Mouse (Mus musculus) large intestine, adult 2 months (tissue): Measurements from ENCODE around the gene Kantr. TPM values are rescaled to one million over a fixed set of nuclear protein-coding genes. Genes with fewer than 3 reads are reported as not detected.
"Not testable (repeated sequence)": the region's sequence is repeated elsewhere in the genome, so short reads cannot be mapped to it uniquely, and the experiment has no call there.

Experiments
- DNase-seq: peaks from one replicate; pipeline ENCODE4 v3.0.0-alpha.2; 2012; ENCODE audit warnings: low read depth, low spot score
- WGBS: fragments of 180-500 bp; shearing (Covaris S2); methylation state at CpG from one replicate; pipeline ENCODE4 v1.1.7; 2018; 5-methylcytosine and 5-hydroxymethylcytosine counted together
- polyA plus RNA-seq: library from polyadenylated mRNA; depleted of rRNA; stranded (reverse); fragments of >200 nt; gene quantifications from 2 replicates; pipeline ENCODE4 v1.2.3, GENCODE M21; 2012; rRNA removed

The Kantr gene
- 1.3 and 3.0 TPM in 2 replicates for polyA plus RNA-seq

- WGBS = 23% methylated on average over 29 of the region's 29 CpGs
- peak; percentile 66 for DNase-seq
Observed at GRCm38 (mm10) chrX:152326996-152327688, at the start of gene Kantr. Kantr (minus strand) TSS chrX:152327495.

- no peak for DNase-seq
- 23% methylated on average over 22 of the region's 24 CpGs for WGBS
Observed at GRCm38 (mm10) chrX:152368397-152369273, 41.3 kb upstream of the Kantr start, which contains the start of gene Gpr173. Gpr173 (minus strand) TSS chrX:152368704.

- 42% methylated on average over 4 of the region's 4 CpGs for WGBS
Observed at GRCm38 (mm10) chrX:152368054-152368396, 40.7 kb upstream of the Kantr start.

GRCm38 (mm10) chrX:152366418-152366817 lies 39.1 kb upstream of the Kantr start:
- no peak for DNase-seq
- 41% methylated on average over 2 of the region's 2 CpGs for WGBS

More at GRCm38 (mm10) chrX:152368054-152368396, 40.7 kb upstream of the Kantr start:
- no peak for DNase-seq

GRCm38 (mm10) chrX:152352553-152353153 lies 25.4 kb upstream of the Kantr start:
- DNase-seq = no peak
- WGBS = 16% methylated on average over 5 of the region's 5 CpGs

GRCm38 (mm10) chrX:152347041-152347440 lies 19.7 kb upstream of the Kantr start:
- 95% methylated on average over 14 of the region's 14 CpGs for WGBS
- no peak for DNase-seq

- no peak for DNase-seq
- WGBS = 89% methylated on average over 15 of the region's 15 CpGs
Observed at GRCm38 (mm10) chrX:152346587-152346986, 19.3 kb upstream of the Kantr start.

GRCm38 (mm10) chrX:152342903-152343302 lies 15.6 kb upstream of the Kantr start:
- 26% methylated on average over 6 of the region's 6 CpGs for WGBS
- DNase-seq = no peak

- 6% methylated on average over 26 of the region's 27 CpGs for WGBS
- DNase-seq = no peak
Observed at GRCm38 (mm10) chrX:152342358-152342901, 15.1 kb upstream of the Kantr start, which contains the start of gene Tspyl2. Tspyl2 (minus strand) TSS chrX:152342425.

GRCm38 (mm10) chrX:152341496-152341895 lies 14.2 kb upstream of the Kantr start:
- WGBS = 34% methylated on average over 11 of the region's 11 CpGs
- no peak for DNase-seq

GRCm38 (mm10) chrX:152336546-152337332 lies 9.4 kb upstream of the Kantr start:
- 11% methylated on average over 33 of the region's 33 CpGs for WGBS
- DNase-seq = peak; percentile 56

- 52% methylated on average over 4 of the region's 4 CpGs for WGBS
- DNase-seq = not testable (repeated sequence)
Observed at GRCm38 (mm10) chrX:152336123-152336522, 8.8 kb upstream of the Kantr start.

- DNase-seq = not testable (repeated sequence)
Observed at GRCm38 (mm10) chrX:152329400-152329799, 2.1 kb upstream of the Kantr start.

- WGBS = 8% methylated on average over 8 of the region's 8 CpGs
- no peak for DNase-seq
Observed at GRCm38 (mm10) chrX:152327689-152328052, 376 bp upstream of the Kantr start.

- no peak for DNase-seq
- 96% methylated on average over 1 of the region's 1 CpGs for WGBS
Observed at GRCm38 (mm10) chrX:152323584-152323983, 3.7 kb downstream of the Kantr start.

- no peak for DNase-seq
- WGBS = 39% methylated on average over 2 of the region's 2 CpGs
Observed at GRCm38 (mm10) chrX:152322776-152323175, 4.5 kb downstream of the Kantr start.

GRCm38 (mm10) chrX:152320535-152320934 lies 6.8 kb downstream of the Kantr start:
- 80% methylated on average over 4 of the region's 4 CpGs for WGBS
- no peak for DNase-seq

GRCm38 (mm10) chrX:152307942-152308341 lies 19.4 kb downstream of the Kantr start:
- WGBS = 48% methylated on average over 2 of the region's 2 CpGs
- no peak for DNase-seq

GRCm38 (mm10) chrX:152307371-152307770 lies 19.9 kb downstream of the Kantr start:
- DNase-seq = no peak
